Mouse (Mus musculus) embryonic facial prominence, embryonic 12.5 days (tissue): ENCODE measurements around the gene Vezt. TPM values are rescaled to one million over a fixed set of nuclear protein-coding genes. Genes with fewer than 3 reads are reported as not detected.
A peak's percentile ranks its signal among the peaks of the same experiment; 100 is the strongest.

ENCODE experiments used
- ATAC-seq: fragments of 200-750 bp; cut with Nextera tagmentation; 2 replicates; pipeline ENCODE4 v1.8.0; 2017; ENCODE audit not compliant: insufficient number of reproducible peaks, insufficient read depth, low FRiP score, low TSS enrichment
- H3K27ac ChIP-seq: fragments of 300-500 bp; sonication (generic); 2 replicates; pipeline ENCODE4 v1.5.1; 2016; ENCODE audit warnings: mild to moderate bottlenecking
- H3K27me3 ChIP-seq: fragments of 300-500 bp; sonication (generic); 2 replicates; pipeline ENCODE4 v1.6.1; 2016; ENCODE audit warnings: mild to moderate bottlenecking, moderate library complexity
- H3K36me3 ChIP-seq: fragments of 300-500 bp; sonication (generic); 2 replicates; pipeline ENCODE4 v1.6.1; 2016; ENCODE audit warnings: mild to moderate bottlenecking
- H3K4me1 ChIP-seq: fragments of 300-500 bp; sonication (generic); 2 replicates; pipeline ENCODE4 v1.6.1; 2016
- H3K4me2 ChIP-seq: fragments of 300-500 bp; sonication (generic); replicated peaks from 2 replicates; pipeline ENCODE4 v1.6.1; 2016; ENCODE audit warnings: mild to moderate bottlenecking, moderate library complexity
- H3K4me3 ChIP-seq: fragments of 300-500 bp; sonication (generic); 2 replicates; pipeline ENCODE4 v1.5.1; 2016; ENCODE audit warnings: mild to moderate bottlenecking
- H3K9ac ChIP-seq: fragments of 300-500 bp; sonication (generic); 2 replicates; pipeline ENCODE4 v1.6.1; 2016; ENCODE audit warnings: mild to moderate bottlenecking, moderate library complexity
- H3K9me3 ChIP-seq: fragments of 300-500 bp; sonication (generic); 2 replicates; pipeline ENCODE4 v1.6.1; 2016; ENCODE audit warnings: mild to moderate bottlenecking, moderate library complexity
- WGBS: fragments of 180-500 bp; shearing (Covaris S2); methylation state at CpG from one replicate; pipeline ENCODE4 v1.1.7; 2016; 5-methylcytosine and 5-hydroxymethylcytosine counted together
- microRNA counts: library from miRNA; unstranded; fragments of <30 nt; microRNA quantifications from one replicate; lab custom pipeline; 2017
- microRNA-seq: library from miRNA; unstranded; fragments of <30 nt; microRNA quantifications from one replicate; pipeline ENCODE4, GENCODE M21; 2017
- polyA plus RNA-seq: library from polyadenylated mRNA; unstranded; fragments of >200 nt; fragmentation: Nextera tagmentation; extraction: Ambion mirVana; gene quantifications from 2 replicates; pipeline ENCODE4 v1.2.1, GENCODE M21; 2016

Gene Vezt
- polyA plus RNA-seq, 1 experiment from 2014 or later: 37.6 TPM

GRCm38 (mm10) chr10:93907376-93907775 lies 128.2 kb downstream of the Vezt start:
- Histone ChIP-seq H3K27ac (no peak overlapping the region), H3K4me2 (no peak overlapping the region), H3K9ac (no peak overlapping the region), H3K9me3 (no peaks in the 10 kb centered on the region), H3K4me3 (no peak overlapping the region), H3K27me3 (no peaks in the 10 kb centered on the region), H3K36me3 (no peaks in the 10 kb centered on the region), H3K4me1 (no peaks in the 10 kb centered on the region)
- WGBS: 27% methylated on average over 10 of the region's 10 CpGs
- no peak for ATAC-seq

GRCm38 (mm10) chr10:93899907-93900306 lies 135.7 kb downstream of the Vezt start:
- no peak overlapping the region for H3K4me3 ChIP-seq
- H3K4me2 ChIP-seq: no peak overlapping the region
- no peak overlapping the region for H3K9ac ChIP-seq
- no peak for ATAC-seq
- H3K27me3 ChIP-seq: no peaks in the 10 kb centered on the region
- H3K36me3 ChIP-seq: no peaks in the 10 kb centered on the region
- no peaks in the 10 kb centered on the region for H3K9me3 ChIP-seq
- no peak overlapping the region for H3K27ac ChIP-seq
- no peaks in the 10 kb centered on the region for H3K4me1 ChIP-seq
- WGBS: 89% methylated on average over 11 of the region's 11 CpGs

GRCm38 (mm10) chr10:93899303-93899702 lies 136.3 kb downstream of the Vezt start:
- 63% methylated on average over 2 of the region's 2 CpGs for WGBS
- no peak overlapping the region for H3K9ac ChIP-seq
- H3K27ac ChIP-seq: no peak overlapping the region
- H3K4me3 ChIP-seq: no peak overlapping the region
- ATAC-seq: no peak
- H3K27me3 ChIP-seq: no peaks in the 10 kb centered on the region
- H3K4me2 ChIP-seq: no peak overlapping the region
- no peaks in the 10 kb centered on the region for H3K9me3 ChIP-seq
- no peaks in the 10 kb centered on the region for H3K36me3 ChIP-seq
- no peaks in the 10 kb centered on the region for H3K4me1 ChIP-seq

GRCm38 (mm10) chr10:93897043-93897646 lies 138.5 kb downstream of the Vezt start, which contains the start of gene Metap2:
Gene Metap2 (minus strand): TSS chr10:93897093.
- Histone ChIP-seq H3K4me3 (no peak within 1 kb of the TSS), H3K9me3 (no peaks in the 10 kb centered on the region), H3K4me2 (no peak within 1 kb of the TSS), H3K9ac (no peak within 1 kb of the TSS), H3K4me1 (no peaks in the 10 kb centered on the region), H3K36me3 (no peaks in the 10 kb centered on the region), H3K27me3 (no peaks in the 10 kb centered on the region), H3K27ac (no peak within 1 kb of the TSS)
- 64% methylated on average over 7 of the region's 7 CpGs for WGBS
- ATAC-seq: no peak

GRCm38 (mm10) chr10:93892551-93892950 lies 143.1 kb downstream of the Vezt start:
- no peak for ATAC-seq
- WGBS: 85% methylated on average over 4 of the region's 4 CpGs

GRCm38 (mm10) chr10:93891031-93891430 lies 144.6 kb downstream of the Vezt start:
- Histone ChIP-seq H3K27me3 (no peaks in the 10 kb centered on the region), H3K4me2 (no peak overlapping the region), H3K36me3 (peaks cover 10% of the 10 kb centered on the region; the same call in 1 of the 2 replicates), H3K27ac (no peak overlapping the region), H3K4me3 (no peak overlapping the region), H3K9ac (no peak overlapping the region), H3K4me1 (peaks cover 7% of the 10 kb centered on the region), H3K9me3 (no peaks in the 10 kb centered on the region)
- no peak for ATAC-seq
- WGBS: 82% methylated on average over 1 of the region's 1 CpGs

More at GRCm38 (mm10) chr10:93892551-93892950, 143.1 kb downstream of the Vezt start:
- no peaks in the 10 kb centered on the region for H3K36me3 ChIP-seq
- H3K9ac ChIP-seq: no peak overlapping the region
- no peak overlapping the region for H3K4me2 ChIP-seq
- no peak overlapping the region for H3K4me3 ChIP-seq
- peaks cover 7% of the 10 kb centered on the region for H3K4me1 ChIP-seq
- no peaks in the 10 kb centered on the region for H3K9me3 ChIP-seq
- H3K27me3 ChIP-seq: no peaks in the 10 kb centered on the region
- no peak overlapping the region for H3K27ac ChIP-seq

GRCm38 (mm10) chr10:93890565-93890964 lies 145.1 kb downstream of the Vezt start:
- Histone ChIP-seq H3K9ac (peak overlapping the region; percentile 95; the same call in 1 of the 2 replicates), H3K9me3 (no peaks in the 10 kb centered on the region), H3K4me1 (peaks cover 7% of the 10 kb centered on the region), H3K4me3 (peak overlapping the region; percentile 96), H3K27me3 (no peaks in the 10 kb centered on the region), H3K27ac (no peak overlapping the region), H3K4me2 (peak overlapping the region; percentile 80), H3K36me3 (peaks cover 14% of the 10 kb centered on the region)
- WGBS: 67% methylated on average over 4 of the region's 4 CpGs
- ATAC-seq: no peak

- no peak for ATAC-seq
- 1% methylated on average over 22 of the region's 22 CpGs for WGBS
- peak overlapping the region; percentile 89 for H3K27ac ChIP-seq
Observed at GRCm38 (mm10) chr10:93889976-93890375, 145.6 kb downstream of the Vezt start.

GRCm38 (mm10) chr10:93889579-93889950 lies 146.1 kb downstream of the Vezt start:
- H3K9ac ChIP-seq: peak overlapping the region; percentile 95
- H3K4me2 ChIP-seq: peak overlapping the region; percentile 80
- H3K27me3 ChIP-seq: no peaks in the 10 kb centered on the region
- peak; percentile 98 for ATAC-seq
- H3K4me1 ChIP-seq: peaks cover 7% of the 10 kb centered on the region
- H3K9me3 ChIP-seq: no peaks in the 10 kb centered on the region
- peaks cover 23% of the 10 kb centered on the region for H3K36me3 ChIP-seq
- WGBS: 0% methylated on average over 25 of the region's 30 CpGs
- peak overlapping the region; percentile 96 for H3K4me3 ChIP-seq
- peak overlapping the region; percentile 89 for H3K27ac ChIP-seq

More at GRCm38 (mm10) chr10:93889976-93890375, 145.6 kb downstream of the Vezt start:
- Histone ChIP-seq H3K36me3 (peaks cover 19% of the 10 kb centered on the region), H3K4me1 (peaks cover 7% of the 10 kb centered on the region), H3K9ac (peak overlapping the region; percentile 95), H3K27me3 (no peaks in the 10 kb centered on the region), H3K4me3 (peak overlapping the region; percentile 96), H3K9me3 (no peaks in the 10 kb centered on the region), H3K4me2 (peak overlapping the region; percentile 80)

MicroRNA genes within 50 kb of the gene (microRNA counts, 519-probe panel; counts per million panel counts)
- microRNA mmu-miR-331-3p (lab: Ali Mortazavi, UCI): 4,665 counts per million, percentile 84 among the panel's probes with 10 or more counts
- 460 counts per million, percentile 65 among the panel's probes with 10 or more counts for microRNA mmu-miR-331-5p (lab: Ali Mortazavi, UCI)

Small RNAs within 50 kb of the gene (microRNA-seq; reads per million reads assigned to microRNA genes)
- 130 reads per million, percentile 55 among the genes with 10 or more reads in this experiment for gene Mir331

Other genes with a start within 250 kb of the Vezt start
- gene Usp44, start 204.3 kb downstream of the Vezt start, polyA plus RNA-seq: 2.1 and 2.5 TPM in 2 replicates
- 184 and 201 TPM in 2 replicates for gene Metap2, start 138.7 kb downstream of the Vezt start, polyA plus RNA-seq
- 4.0 and 4.3 TPM in 2 replicates for gene Fgd6, start 184 bp upstream of the Vezt start, polyA plus RNA-seq
- gene Nr2c1, start 112.2 kb upstream of the Vezt start, polyA plus RNA-seq: 10.3 and 10.9 TPM in 2 replicates
- 402 and 410 TPM in 2 replicates for gene Ndufa12, start 162.9 kb upstream of the Vezt start, polyA plus RNA-seq